Mouse (Mus musculus) forebrain, embryonic 16.5 days (tissue): ENCODE measurements around the gene Dpm3. TPM values are rescaled to one million over a fixed set of nuclear protein-coding genes. Genes with fewer than 3 reads are reported as not detected.

Experiments
- ATAC-seq: fragments of 200-750 bp; cut with Nextera tagmentation; 2 replicates; pipeline ENCODE4 v1.8.0; 2017; ENCODE audit warnings: mild to moderate bottlenecking, moderate library complexity
- H3K27ac ChIP-seq: fragments of 300-500 bp; sonication (generic); 2 replicates; pipeline ENCODE4 v1.5.1; 2014; ENCODE audit warnings: low read length, control low read depth
- H3K27me3 ChIP-seq: fragments of 300-500 bp; sonication (generic); replicated peaks from 2 replicates; pipeline ENCODE4 v1.6.1; 2014; ENCODE audit warnings: low read length; ENCODE audit not compliant: control insufficient read depth, insufficient read depth
- H3K36me3 ChIP-seq: fragments of 300-500 bp; sonication (generic); 2 replicates; pipeline ENCODE4 v1.6.1; 2014; ENCODE audit not compliant: control insufficient read depth, insufficient read depth
- H3K4me1 ChIP-seq: fragments of 300-500 bp; sonication (generic); replicated peaks from 2 replicates; pipeline ENCODE4 v1.6.1; 2014; ENCODE audit warnings: low read length; ENCODE audit not compliant: control insufficient read depth, insufficient read depth
- H3K4me2 ChIP-seq: fragments of 300-500 bp; sonication (generic); 2 replicates; pipeline ENCODE4 v1.6.1; 2014; ENCODE audit warnings: mild to moderate bottlenecking, low read length, control low read depth
- H3K4me3 ChIP-seq: fragments of 300-500 bp; sonication (generic); replicated peaks from 2 replicates; pipeline ENCODE4 v1.5.1; 2014; ENCODE audit warnings: mild to moderate bottlenecking, low read length, control low read depth
- H3K9ac ChIP-seq: fragments of 300-500 bp; sonication (generic); replicated peaks from 2 replicates; pipeline ENCODE4 v1.6.1; 2014; ENCODE audit warnings: low read depth, low read length, control low read depth
- H3K9me3 ChIP-seq: fragments of 300-500 bp; sonication (generic); 2 replicates; pipeline ENCODE4 v1.6.1; 2016; ENCODE audit warnings: low read length; ENCODE audit not compliant: control insufficient read depth
- WGBS: fragments of 180-500 bp; shearing (Covaris S2); extraction: QIAGEN DNeasy Blood & Tissue Kit; methylation state at CpG from one replicate; pipeline ENCODE4 v1.1.7; 2014; 5-methylcytosine and 5-hydroxymethylcytosine counted together
- polyA plus RNA-seq: library from polyadenylated mRNA; unstranded; fragments of >200 nt; fragmentation: Nextera tagmentation; extraction: Ambion mirVana; gene quantifications from 2 replicates; pipeline ENCODE4 v1.2.1, GENCODE M21; 2015

Dpm3 gene
- polyA plus RNA-seq, 1 experiment from 2014 or later = 73.5 TPM

- H3K9ac ChIP-seq = no peak overlapping the region
- no peaks in the 10 kb centered on the region for H3K27me3 ChIP-seq
- H3K4me3 ChIP-seq = no peak overlapping the region
- H3K9me3 ChIP-seq = no peaks in the 10 kb centered on the region
- WGBS = 52% methylated on average over 8 of the region's 8 CpGs
- no peaks in the 10 kb centered on the region for H3K36me3 ChIP-seq
- no peak overlapping the region for H3K27ac ChIP-seq
- no peak for ATAC-seq
- H3K4me2 ChIP-seq = no peak overlapping the region
- H3K4me1 ChIP-seq = peaks cover 29% of the 10 kb centered on the region
Measured at GRCm38 (mm10) chr3:89219546-89219945, 39.6 kb upstream of the Dpm3 start.

- Histone ChIP-seq H3K9ac (no peak overlapping the region), H3K4me3 (no peak overlapping the region), H3K27ac (no peak overlapping the region), H3K4me2 (no peak overlapping the region), H3K9me3 (no peaks in the 10 kb centered on the region), H3K36me3 (no peaks in the 10 kb centered on the region), H3K27me3 (no peaks in the 10 kb centered on the region), H3K4me1 (peaks cover 31% of the 10 kb centered on the region)
- no peak for ATAC-seq
- 55% methylated on average over 5 of the region's 5 CpGs for WGBS
Measured at GRCm38 (mm10) chr3:89221167-89221566, 38.0 kb upstream of the Dpm3 start.

- no peak for ATAC-seq
- peak overlapping the region; percentile 48 for H3K4me3 ChIP-seq
- WGBS = 16% methylated on average over 11 of the region's 11 CpGs
- H3K4me2 ChIP-seq = peak overlapping the region; percentile 71
- no peaks in the 10 kb centered on the region for H3K9me3 ChIP-seq
- H3K27me3 ChIP-seq = no peaks in the 10 kb centered on the region
- H3K4me1 ChIP-seq = peaks cover 55% of the 10 kb centered on the region
- peak overlapping the region; percentile 58 for H3K9ac ChIP-seq
- no peaks in the 10 kb centered on the region for H3K36me3 ChIP-seq
- peak overlapping the region; percentile 89 for H3K27ac ChIP-seq
Measured at GRCm38 (mm10) chr3:89224796-89225195, 34.4 kb upstream of the Dpm3 start.

GRCm38 (mm10) chr3:89225321-89225815 lies 33.8 kb upstream of the Dpm3 start:
- WGBS = 6% methylated on average over 12 of the region's 12 CpGs
- peak overlapping the region; percentile 71 for H3K4me2 ChIP-seq
- H3K27ac ChIP-seq = peak overlapping the region; percentile 89
- peak overlapping the region; percentile 48 for H3K4me3 ChIP-seq
- H3K9ac ChIP-seq = peak overlapping the region; percentile 58
- no peaks in the 10 kb centered on the region for H3K9me3 ChIP-seq
- no peaks in the 10 kb centered on the region for H3K27me3 ChIP-seq
- H3K4me1 ChIP-seq = peaks cover 55% of the 10 kb centered on the region
- no peaks in the 10 kb centered on the region for H3K36me3 ChIP-seq
- ATAC-seq = no peak

- Histone ChIP-seq H3K9me3 (no peaks in the 10 kb centered on the region), H3K4me2 (peak overlapping the region; percentile 71), H3K36me3 (no peaks in the 10 kb centered on the region), H3K27ac (peak overlapping the region; percentile 89), H3K4me1 (peaks cover 55% of the 10 kb centered on the region), H3K9ac (peak overlapping the region; percentile 58), H3K27me3 (no peaks in the 10 kb centered on the region), H3K4me3 (peak overlapping the region; percentile 48)
- 2% methylated on average over 4 of the region's 4 CpGs for WGBS
- ATAC-seq = peak; percentile 61
Measured at GRCm38 (mm10) chr3:89225918-89226317, 33.2 kb upstream of the Dpm3 start.

GRCm38 (mm10) chr3:89226361-89226760 lies 32.8 kb upstream of the Dpm3 start:
- ATAC-seq = no peak
- Histone ChIP-seq H3K4me3 (peak overlapping the region; percentile 48), H3K4me1 (peaks cover 55% of the 10 kb centered on the region), H3K27me3 (no peaks in the 10 kb centered on the region), H3K27ac (peak overlapping the region; percentile 89), H3K9me3 (no peaks in the 10 kb centered on the region), H3K4me2 (peak overlapping the region; percentile 71), H3K9ac (peak overlapping the region; percentile 58), H3K36me3 (no peaks in the 10 kb centered on the region)
- WGBS = 4% methylated on average over 11 of the region's 11 CpGs

GRCm38 (mm10) chr3:89226900-89227299 lies 32.3 kb upstream of the Dpm3 start, which contains the start of gene Mtx1:
Mtx1 (minus strand) TSS chr3:89227088.
- peak within 1 kb of the TSS; percentile 48 for H3K4me3 ChIP-seq
- peaks cover 55% of the 10 kb centered on the region for H3K4me1 ChIP-seq
- no peaks in the 10 kb centered on the region for H3K27me3 ChIP-seq
- ATAC-seq = no peak; the same call in 1 of the 2 replicates
- H3K9me3 ChIP-seq = no peaks in the 10 kb centered on the region
- WGBS = under 1% methylated on average over 21 of the region's 21 CpGs
- H3K9ac ChIP-seq = peak within 1 kb of the TSS; percentile 58
- H3K4me2 ChIP-seq = peak within 1 kb of the TSS; percentile 71
- H3K27ac ChIP-seq = peak within 1 kb of the TSS; percentile 89
- H3K36me3 ChIP-seq = no peaks in the 10 kb centered on the region

GRCm38 (mm10) chr3:89227307-89228179 lies 31.6 kb upstream of the Dpm3 start:
- H3K27me3 ChIP-seq = no peaks in the 10 kb centered on the region
- ATAC-seq = peak; percentile 87
- no peaks in the 10 kb centered on the region for H3K36me3 ChIP-seq
- peak overlapping the region; percentile 58 for H3K9ac ChIP-seq
- no peaks in the 10 kb centered on the region for H3K9me3 ChIP-seq
- WGBS = under 1% methylated on average over 41 of the region's 41 CpGs
- H3K4me2 ChIP-seq = peak overlapping the region; percentile 71
- peak overlapping the region; percentile 48 for H3K4me3 ChIP-seq
- H3K27ac ChIP-seq = peak overlapping the region; percentile 89
- H3K4me1 ChIP-seq = peaks cover 55% of the 10 kb centered on the region

GRCm38 (mm10) chr3:89228180-89228549 lies 31.0 kb upstream of the Dpm3 start:
- Histone ChIP-seq H3K27ac (peak overlapping the region; percentile 89), H3K9me3 (no peaks in the 10 kb centered on the region), H3K4me1 (peaks cover 55% of the 10 kb centered on the region), H3K36me3 (no peaks in the 10 kb centered on the region), H3K4me2 (peak overlapping the region; percentile 71), H3K4me3 (peak overlapping the region; percentile 48), H3K27me3 (no peaks in the 10 kb centered on the region), H3K9ac (peak overlapping the region; percentile 58)
- peak; percentile 36 for ATAC-seq
- under 1% methylated on average over 19 of the region's 20 CpGs for WGBS
